Mouse (Mus musculus): ENCODE results near the gene Ntn1.

Ntn1 gene

GRCm38 (mm10) chr11:68407266-68407926, 6.8 kb upstream of the Ntn1 start:
- in situ Hi-C loops (cut with MboI): loop anchor here (25.0 kb wide), 1 partner anchor 395 kb away; no protein-coding TSS in a partner anchor

- in situ Hi-C loops (cut with MboI): loop anchor here (25.0 kb wide), 1 partner anchor 393 kb away; no protein-coding TSS in a partner anchor
Measured at GRCm38 (mm10) chr11:68405576-68405975, 5.0 kb upstream of the Ntn1 start.

GRCm38 (mm10) chr11:68404185-68404584, 3.6 kb upstream of the Ntn1 start:
- in situ Hi-C loops (cut with MboI): loop anchor here (25.0 kb wide), 1 partner anchor 392 kb away; no protein-coding TSS in a partner anchor

GRCm38 (mm10) chr11:68401428-68401827, 805 bp upstream of the Ntn1 start:
- in situ Hi-C loops (cut with MboI): loop anchor here (25.0 kb wide), 1 partner anchor 389 kb away; no protein-coding TSS in a partner anchor

DNA sequence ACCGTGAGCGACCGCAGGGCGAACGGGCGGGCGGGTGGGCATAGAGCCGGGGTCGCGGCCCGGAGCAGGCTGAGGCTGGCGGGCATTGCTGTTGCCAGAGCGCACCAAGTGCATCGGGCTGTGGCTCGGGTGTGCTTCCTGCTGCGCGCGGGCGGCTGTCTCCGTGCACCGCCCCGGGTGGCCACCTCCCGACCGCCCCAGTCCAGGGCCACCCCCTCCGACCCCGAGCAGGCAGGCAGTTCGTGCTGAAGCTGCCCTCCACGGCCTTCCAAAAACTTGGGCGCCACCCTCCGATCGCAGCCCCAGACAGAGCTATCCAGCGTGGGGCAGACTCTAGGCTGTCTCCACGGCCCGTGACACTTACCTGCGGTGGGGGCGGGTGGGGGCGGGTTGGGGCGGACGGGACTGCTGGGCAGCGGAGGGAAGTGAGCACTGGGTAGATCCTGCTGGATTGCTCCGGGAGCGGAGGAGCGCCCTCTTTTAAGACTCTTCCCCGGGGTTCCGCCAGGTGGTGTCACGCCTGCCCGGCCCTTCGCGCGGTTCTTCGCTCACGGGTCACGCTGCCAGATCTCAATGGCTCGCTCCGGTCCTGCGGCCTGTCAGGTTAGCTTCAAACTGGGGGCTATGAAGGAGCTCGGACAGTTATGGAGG, 477 bp downstream of the Ntn1 start:
- in situ Hi-C loops (cut with MboI): loop anchor here (25.0 kb wide), 1 partner anchor 388 kb away; no protein-coding TSS in a partner anchor

GRCm38 (mm10) chr11:68399548-68400020, 1.0 kb downstream of the Ntn1 start:
- in situ Hi-C loops (cut with MboI): loop anchor here (25.0 kb wide), 1 partner anchor 387 kb away; no protein-coding TSS in a partner anchor

DNA sequence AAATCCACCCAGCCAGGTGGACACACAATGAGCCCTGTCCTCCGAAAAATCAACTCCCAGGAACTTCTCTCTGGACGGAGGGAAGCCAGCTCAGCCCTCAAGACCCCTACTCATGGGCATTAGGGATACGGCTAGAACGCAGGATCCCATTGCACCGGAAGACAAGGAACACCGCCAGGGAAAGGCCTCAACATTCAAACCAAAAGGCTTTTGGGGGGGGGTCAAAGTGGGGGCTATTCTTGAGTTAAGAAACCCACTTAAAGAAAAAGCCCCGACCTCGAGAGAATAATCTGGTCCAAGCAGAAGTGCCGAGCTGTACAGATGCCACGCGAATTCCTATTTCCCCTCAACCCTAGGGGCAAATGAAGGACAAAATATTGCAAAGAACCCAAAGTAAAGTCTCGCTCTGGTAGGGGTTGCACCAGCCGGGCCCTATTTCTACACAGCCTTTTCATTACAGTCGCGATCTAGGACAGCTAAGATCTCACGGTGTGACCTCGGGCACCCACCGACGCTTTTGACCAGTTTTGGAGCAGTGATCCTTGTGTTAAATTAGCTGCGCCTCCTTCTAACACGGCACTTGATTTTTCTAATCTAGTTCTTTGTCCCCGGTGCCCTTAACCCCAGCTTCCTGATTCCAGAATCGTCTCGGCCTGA, 1.6 kb downstream of the Ntn1 start:
- in situ Hi-C loops (cut with MboI): no loop called here

GRCm38 (mm10) chr11:68395546-68395945, 5.1 kb downstream of the Ntn1 start:
- in situ Hi-C loops (cut with MboI): no loop called here

DNA sequence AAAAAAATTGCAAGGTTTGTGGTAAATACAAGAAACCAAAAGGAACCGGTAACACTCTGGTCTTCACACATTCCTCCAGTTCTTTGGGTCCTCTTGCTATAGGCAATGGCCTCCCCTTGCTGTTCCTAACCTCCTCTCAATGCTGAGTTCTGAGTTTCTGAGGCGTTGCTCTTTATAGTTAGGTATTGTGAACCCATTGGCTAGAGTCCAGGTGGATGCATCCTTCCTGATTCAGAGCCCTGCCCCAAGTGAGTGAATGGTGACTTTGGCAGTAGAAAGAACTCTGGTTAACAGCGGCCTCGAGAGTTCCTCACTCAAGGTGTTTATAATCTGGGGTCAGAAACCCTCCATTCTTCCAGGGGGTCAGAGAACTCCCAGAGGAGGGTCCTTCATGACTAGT, 5.9 kb downstream of the Ntn1 start:
- in situ Hi-C loops (cut with MboI): no loop called here

GRCm38 (mm10) chr11:68393897-68394490, 6.6 kb downstream of the Ntn1 start:
- in situ Hi-C loops (cut with MboI): no loop called here

DNA sequence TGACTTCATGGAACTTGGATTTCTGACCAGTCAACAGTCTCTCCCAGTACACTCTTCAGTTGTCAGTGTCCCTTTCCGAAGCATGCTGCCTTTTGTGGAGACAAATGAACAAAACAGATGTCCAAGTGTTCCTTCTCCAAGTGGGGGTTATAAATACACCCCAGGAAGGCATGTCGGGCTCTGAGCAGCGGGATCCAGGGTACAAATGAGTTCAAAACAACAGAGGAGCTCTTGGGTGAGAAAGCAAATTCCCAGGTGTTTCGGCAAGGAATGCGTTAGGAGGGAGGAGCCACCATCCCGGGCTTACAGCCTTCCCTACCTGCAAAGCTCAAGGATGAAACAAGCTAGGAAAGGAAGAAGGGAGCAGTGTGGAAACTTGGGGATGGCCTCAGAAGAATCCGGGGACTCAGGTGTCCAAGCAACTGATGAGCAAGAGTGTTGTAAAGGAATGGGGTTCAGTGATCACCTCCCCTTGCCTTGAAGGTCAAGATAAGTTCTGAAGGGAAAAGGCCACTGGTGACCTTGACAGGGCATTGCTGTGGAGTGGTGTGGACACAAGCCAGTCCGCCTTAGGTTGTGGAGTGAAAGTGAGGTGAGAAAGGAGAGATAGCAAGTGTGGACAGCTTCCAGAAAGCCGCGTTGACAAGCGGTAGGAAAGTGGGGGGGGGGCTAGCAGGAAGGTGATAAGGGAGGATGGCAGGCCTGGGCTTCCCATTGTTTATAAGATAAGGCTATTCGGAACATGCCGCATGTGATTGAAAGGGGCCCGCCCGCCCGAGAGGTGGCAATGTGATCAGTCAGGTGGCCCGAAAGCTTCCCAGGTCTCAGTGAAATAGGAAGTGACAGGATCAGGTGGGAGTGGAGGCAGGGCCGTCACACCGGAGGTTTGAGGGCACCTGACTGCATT, 10.0 kb downstream of the Ntn1 start:
- in situ Hi-C loops (cut with MboI): no loop called here

DNA sequence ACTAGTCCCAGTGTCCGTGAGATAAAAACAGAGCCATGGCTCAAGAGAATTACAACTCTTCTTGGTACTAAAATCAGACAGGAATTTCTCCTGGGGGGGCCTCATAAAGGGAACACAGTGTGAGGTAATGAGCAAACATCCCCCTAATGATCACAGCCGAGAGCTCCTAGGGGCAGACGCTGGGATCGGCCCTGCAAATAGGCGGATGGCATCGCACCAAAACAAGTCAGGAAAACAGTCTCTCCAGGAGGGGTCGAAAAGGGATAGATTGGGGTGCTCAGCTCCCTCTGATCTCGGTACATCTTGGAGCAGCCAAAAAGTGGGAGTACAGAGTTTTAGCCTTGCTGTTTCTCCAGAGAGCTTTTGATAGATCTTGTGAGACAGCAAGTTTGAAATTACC, 11.0 kb downstream of the Ntn1 start:
- in situ Hi-C loops (cut with MboI): no loop called here

GRCm38 (mm10) chr11:68388655-68389015, 12.0 kb downstream of the Ntn1 start:
- in situ Hi-C loops (cut with MboI): no loop called here

DNA sequence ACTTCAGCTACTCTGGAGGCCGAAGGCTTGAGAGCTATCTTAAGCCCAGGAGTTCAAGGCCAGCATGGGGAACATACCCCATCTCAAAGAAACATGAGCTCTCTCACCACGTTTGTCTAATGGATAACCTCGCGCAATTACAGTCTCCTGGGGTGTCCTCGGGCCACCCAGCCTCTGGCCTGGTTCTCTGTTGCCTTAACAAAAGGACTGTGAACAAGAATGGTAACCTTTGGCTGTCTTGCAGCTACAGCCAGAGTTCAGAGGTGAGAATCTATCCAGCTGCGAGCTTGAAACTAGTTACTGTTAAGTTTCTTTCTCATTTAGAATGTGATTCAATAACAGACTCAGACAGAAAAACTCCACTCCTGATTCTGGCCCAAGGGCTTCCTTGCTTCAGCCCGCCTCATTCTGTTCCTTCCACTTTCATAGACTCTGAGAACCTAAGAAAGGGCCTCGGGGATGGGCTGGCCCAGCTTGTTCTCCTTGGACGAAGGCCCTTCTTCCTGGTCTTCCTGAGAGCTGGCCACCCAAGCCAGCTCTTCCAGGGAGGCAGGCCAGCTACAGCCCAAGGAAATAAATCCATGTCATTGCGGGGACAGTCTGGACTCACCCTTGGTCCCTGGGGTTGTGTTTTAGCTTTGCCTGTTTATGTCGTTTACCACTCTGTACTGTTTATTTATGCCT, 12.5 kb downstream of the Ntn1 start:
- in situ Hi-C loops (cut with MboI): no loop called here

DNA sequence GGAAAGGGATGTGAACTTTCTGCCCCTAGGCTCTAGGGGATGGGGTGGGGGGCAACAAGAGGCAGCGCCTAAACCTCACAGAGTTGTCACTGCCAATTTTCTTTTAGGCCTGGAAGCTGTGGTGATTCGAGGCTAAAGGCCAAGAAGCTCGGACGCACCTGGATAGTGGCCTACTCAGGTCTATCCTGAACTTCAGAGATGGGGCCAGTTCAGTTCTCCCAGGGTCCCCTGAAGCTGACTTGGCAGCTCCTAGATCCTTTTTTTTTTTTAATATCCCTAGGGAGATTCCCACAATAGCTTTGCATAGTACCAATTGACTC, 13.2 kb downstream of the Ntn1 start:
- in situ Hi-C loops (cut with MboI): no loop called here

DNA sequence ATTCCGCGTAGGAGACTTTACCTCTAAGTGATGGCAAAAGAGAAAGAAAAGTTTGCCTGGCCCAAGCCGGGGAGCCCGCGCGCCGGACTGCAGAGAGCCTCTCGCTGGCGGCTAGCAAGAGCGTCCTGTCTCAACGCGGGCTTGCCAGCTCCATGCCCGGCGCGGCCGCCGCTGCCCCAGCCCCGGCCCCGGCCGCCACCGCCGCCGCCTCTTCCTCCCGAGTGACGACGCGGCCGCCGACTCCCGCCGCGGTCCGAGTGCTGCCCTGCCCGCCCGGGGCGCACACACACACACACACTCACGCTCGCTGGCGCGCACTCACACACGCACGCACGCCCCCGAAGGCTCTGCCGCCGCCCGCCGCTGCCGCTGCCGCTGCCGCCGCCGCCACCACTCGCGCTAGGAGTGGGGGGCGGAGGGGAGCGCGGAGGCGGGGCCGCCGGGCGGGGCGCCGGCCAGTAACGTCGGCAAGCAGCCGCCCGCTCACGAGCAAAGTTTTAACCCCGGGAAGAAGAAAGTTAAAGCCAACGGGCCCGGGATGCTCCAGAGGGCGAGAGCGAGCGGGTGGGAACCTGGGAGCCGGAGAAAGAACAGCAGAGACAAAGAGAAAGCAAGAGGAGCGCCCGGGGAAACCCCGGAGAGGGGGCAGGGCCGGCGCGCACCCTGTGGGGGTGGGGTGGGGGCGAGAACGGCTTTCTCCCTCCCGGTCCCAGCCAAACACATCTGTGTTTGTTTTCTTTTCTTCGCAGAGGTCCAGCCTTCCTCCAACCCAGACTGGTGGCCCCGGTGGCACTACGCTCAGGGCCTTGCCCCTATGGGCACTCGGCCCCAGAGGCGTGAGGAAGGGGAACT, 13.8 kb downstream of the Ntn1 start:
- in situ Hi-C loops (cut with MboI): no loop called here

DNA sequence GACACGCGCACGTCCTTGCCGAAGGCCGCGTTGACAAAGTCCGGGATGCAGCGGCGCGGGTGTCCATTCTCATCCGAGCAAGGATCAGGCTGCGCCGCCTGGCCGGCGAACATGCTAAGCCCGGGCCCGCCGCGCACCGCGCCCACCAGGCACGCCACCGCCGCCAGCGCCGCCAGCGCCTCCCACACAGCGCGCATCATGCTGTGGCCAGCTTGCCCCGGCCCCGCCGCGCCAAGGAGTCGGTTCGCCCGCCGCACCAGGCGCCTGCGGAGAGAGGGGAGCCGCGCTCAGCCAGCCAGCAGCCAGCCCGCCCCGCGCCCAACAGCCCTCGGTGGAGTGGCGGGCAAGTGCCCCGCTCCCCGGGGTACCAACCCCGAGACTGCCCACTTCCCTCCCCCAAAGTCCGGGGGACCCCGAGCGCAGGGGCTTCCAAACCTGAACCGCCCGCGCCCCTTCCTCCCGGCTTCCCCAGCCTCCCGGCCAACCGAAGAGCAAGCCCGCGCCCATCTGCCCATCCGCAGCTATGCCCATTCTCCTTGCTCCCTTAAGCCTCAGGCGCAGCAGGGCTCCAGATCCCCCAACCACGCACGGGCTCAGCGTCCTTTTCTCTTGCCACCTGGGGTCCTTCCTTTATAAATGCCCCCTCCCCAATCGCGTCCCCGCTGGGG, 14.6 kb downstream of the Ntn1 start:
- in situ Hi-C loops (cut with MboI): no loop called here

DNA sequence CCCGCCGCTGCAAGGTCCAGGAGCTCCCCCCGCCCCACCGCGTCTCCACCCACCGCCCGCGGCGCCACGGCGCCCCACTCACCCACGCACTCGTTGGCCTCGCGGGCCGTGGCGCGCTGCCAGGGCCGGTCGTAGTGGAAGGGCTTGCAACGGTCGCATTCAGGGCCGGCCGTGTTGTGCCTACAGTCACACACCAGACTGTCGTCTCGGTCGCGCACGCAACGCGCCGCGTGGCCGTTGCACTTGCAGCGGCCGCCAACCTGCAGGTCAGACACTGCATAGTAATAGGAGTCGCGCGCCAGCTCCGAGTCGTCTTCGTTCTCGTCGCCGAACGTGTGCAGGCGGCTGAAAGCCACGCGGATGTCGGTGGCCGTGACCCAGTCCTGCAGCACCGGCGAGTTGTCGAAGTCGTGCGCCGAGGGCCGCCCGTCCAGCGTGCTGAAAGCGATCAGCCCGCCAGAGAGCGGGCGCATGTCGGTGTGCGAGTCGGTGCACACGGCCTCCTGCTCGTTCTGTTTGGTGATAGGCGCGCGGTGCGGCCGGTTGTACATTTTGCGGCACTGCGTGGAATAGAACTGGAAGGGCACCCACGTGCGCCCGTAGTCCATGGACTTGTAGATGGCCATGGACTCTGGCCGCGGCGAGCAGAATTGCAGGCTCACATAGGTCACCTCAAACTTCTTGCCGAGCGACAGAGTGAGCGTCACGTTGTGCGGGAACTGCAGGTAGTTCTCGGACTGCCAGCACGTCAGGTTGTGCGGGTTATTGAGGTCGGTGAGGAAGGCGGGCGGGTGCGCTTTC, 15.4 kb downstream of the Ntn1 start:
- in situ Hi-C loops (cut with MboI): no loop called here
